Mouse (Mus musculus): ENCODE measurements around the gene Dok5.

Dok5 gene

GRCm38 (mm10) chr2:170858640-170859039, 127.0 kb downstream of the Dok5 start:
- no peak for DNase-seq (ENCODE audit: extremely low spot score)

GRCm38 (mm10) chr2:170860576-170860975, 129.0 kb downstream of the Dok5 start:
- DNase-seq (ENCODE audit: extremely low spot score) = no peak

- DNase-seq (ENCODE audit: extremely low spot score) = no peak
Observed at GRCm38 (mm10) chr2:170862799-170863198, 131.2 kb downstream of the Dok5 start.

- no peak for DNase-seq (ENCODE audit: extremely low spot score)
Observed at GRCm38 (mm10) chr2:170863201-170863600, 131.6 kb downstream of the Dok5 start.

GRCm38 (mm10) chr2:170864043-170864442, 132.4 kb downstream of the Dok5 start:
- no peak for DNase-seq (ENCODE audit: extremely low spot score)

- DNase-seq (ENCODE audit: extremely low spot score) = no peak
Observed at GRCm38 (mm10) chr2:170864820-170865219, 133.2 kb downstream of the Dok5 start.

- DNase-seq (ENCODE audit: extremely low spot score) = no peak
Observed at GRCm38 (mm10) chr2:170870566-170870965, 139.0 kb downstream of the Dok5 start.

- no peak for DNase-seq (ENCODE audit: extremely low spot score)
Observed at GRCm38 (mm10) chr2:170871469-170871868, 139.9 kb downstream of the Dok5 start.

- DNase-seq (ENCODE audit: extremely low spot score) = peak; percentile 84
Observed at GRCm38 (mm10) chr2:170873382-170873781, 141.8 kb downstream of the Dok5 start.

- DNase-seq (ENCODE audit: extremely low spot score) = peak; percentile 86
Observed at GRCm38 (mm10) chr2:170877515-170877914, 145.9 kb downstream of the Dok5 start.

- no peak for DNase-seq (ENCODE audit: extremely low spot score)
Observed at GRCm38 (mm10) chr2:170877936-170878335, 146.3 kb downstream of the Dok5 start.

GRCm38 (mm10) chr2:170884209-170884801, 152.7 kb downstream of the Dok5 start:
- DNase-seq (ENCODE audit: extremely low spot score) = no peak

GRCm38 (mm10) chr2:170887984-170888383, 156.4 kb downstream of the Dok5 start:
- no peak for DNase-seq (ENCODE audit: extremely low spot score)

GRCm38 (mm10) chr2:170895096-170895495, 163.5 kb downstream of the Dok5 start:
- DNase-seq (ENCODE audit: extremely low spot score) = no peak

GRCm38 (mm10) chr2:170902204-170903028, 170.8 kb downstream of the Dok5 start:
- DNase-seq (ENCODE audit: extremely low spot score) = no peak

GRCm38 (mm10) chr2:170903029-170903306, 171.4 kb downstream of the Dok5 start:
- DNase-seq (ENCODE audit: extremely low spot score) = no peak

GRCm38 (mm10) chr2:170903367-170903766, 171.8 kb downstream of the Dok5 start:
- no peak for DNase-seq (ENCODE audit: extremely low spot score)

- DNase-seq (ENCODE audit: extremely low spot score) = peak; percentile 67
Observed at GRCm38 (mm10) chr2:170912589-170913223, 181.1 kb downstream of the Dok5 start.

- no peak for DNase-seq (ENCODE audit: extremely low spot score)
Observed at GRCm38 (mm10) chr2:170913863-170914262, 182.3 kb downstream of the Dok5 start.

GRCm38 (mm10) chr2:170915646-170916045, 184.0 kb downstream of the Dok5 start:
- no peak for DNase-seq (ENCODE audit: extremely low spot score)

- DNase-seq (ENCODE audit: extremely low spot score) = no peak
Observed at GRCm38 (mm10) chr2:170922260-170922659, 190.7 kb downstream of the Dok5 start.

GRCm38 (mm10) chr2:170924131-170924530, 192.5 kb downstream of the Dok5 start:
- DNase-seq (ENCODE audit: extremely low spot score) = no peak

- no peak for DNase-seq (ENCODE audit: extremely low spot score)
Observed at GRCm38 (mm10) chr2:170926237-170926636, 194.6 kb downstream of the Dok5 start.

All from embryo, embryonic 9.5 days (tissue).